Mouse (Mus musculus): ENCODE measurements at regions not wholly inside any gene's neighbourhood (a gene's known extent, or its start where the extent isn't known, plus 50 kb on each side); places are given as distances from the start of the nearest gene placed in this dataset.

DNA sequence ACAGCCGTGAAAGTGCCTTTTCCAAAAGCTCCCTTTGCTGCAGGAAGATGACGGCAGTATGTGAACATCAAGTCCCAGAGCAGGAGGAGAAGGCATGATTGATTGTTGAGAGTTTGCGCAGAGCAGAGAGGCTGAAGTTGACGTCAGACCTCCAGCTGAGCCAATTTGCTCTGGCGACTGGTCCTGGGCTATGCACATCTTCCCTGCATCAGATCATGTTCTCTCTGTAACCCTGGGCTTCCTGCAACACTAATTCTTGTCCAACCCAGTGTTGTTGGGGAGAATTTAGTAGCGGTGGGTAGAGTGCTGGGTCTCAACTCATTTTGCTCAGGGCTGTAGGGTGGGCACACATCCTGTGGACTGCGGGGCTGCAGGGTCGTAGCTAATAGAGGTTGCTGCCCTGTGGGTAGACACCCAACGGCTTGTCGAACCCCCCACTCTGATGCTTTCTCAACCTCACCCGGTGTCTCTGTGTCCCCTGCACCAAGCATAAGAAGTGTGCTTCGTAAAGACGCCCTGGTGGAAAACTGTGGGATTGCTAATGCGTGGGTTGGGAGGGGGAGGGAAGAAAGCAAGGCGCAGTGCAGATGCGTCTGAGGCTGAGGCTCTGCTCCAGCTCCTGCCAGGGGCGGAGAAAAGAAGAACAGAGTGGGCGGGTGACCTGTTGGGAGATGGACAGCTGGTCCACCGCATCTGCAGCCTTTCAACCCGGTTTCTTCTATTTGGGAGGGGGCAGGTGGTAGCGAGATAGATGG lies 73.4 kb upstream of the Glra1 start:
- no peak for TF ChIP-seq POLR2A (IDR thresholded peaks at IDR 0.05; ENCODE audit: extremely low read depth, insufficient read depth, low read length)
- TF ChIP-seq CTCF (IDR thresholded peaks at IDR 0.05; ENCODE audit: low read depth, low read length): no peak

Measured in liver, adult 2 months (tissue).